Mouse (Mus musculus): Measurements from ENCODE around the gene Ttn. TPM values are rescaled to one million over a fixed set of nuclear protein-coding genes. Genes with fewer than 3 reads are reported as not detected.

Gene Ttn
- polyA plus RNA-seq, 1 experiment from 2014 or later: 0.14 TPM

DNA sequence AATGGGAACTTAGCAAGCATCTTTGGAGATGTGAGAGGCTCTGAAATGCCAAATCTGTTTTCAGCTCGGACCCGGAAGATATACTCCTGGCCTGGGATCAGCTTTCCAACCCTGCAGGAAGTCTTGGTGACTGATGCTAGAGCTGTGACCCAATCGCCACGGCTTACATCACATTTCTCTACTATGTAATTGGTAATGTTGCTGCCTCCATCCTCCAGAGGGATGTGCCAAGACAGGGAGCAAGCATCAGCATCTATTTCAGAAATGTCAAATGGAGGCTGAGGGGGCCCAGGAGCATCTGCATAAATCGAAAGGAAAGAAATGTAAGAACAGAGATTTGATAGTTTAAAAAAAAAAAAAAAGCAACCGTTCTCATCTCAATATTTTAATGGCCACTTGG, 220.2 kb downstream of the Ttn start:
- H3K27me3 ChIP-seq (ENCODE audit: control insufficient read depth, insufficient read depth, low read length): no peaks in the 10 kb centered on the region
- no peak for ATAC-seq (ENCODE audit: insufficient number of reproducible peaks, insufficient read depth, low FRiP score, low read depth)
- no peak overlapping the region for H3K9ac ChIP-seq (replicated peaks; ENCODE audit: low read depth, low read length)
- WGBS: 88% methylated on average over 6 of the region's 6 CpGs
- no peak overlapping the region for H3K4me3 ChIP-seq (ENCODE audit: low read depth, low read length)
- peaks cover 9% of the 10 kb centered on the region; the same call in 1 of the 2 replicates for H3K9me3 ChIP-seq (ENCODE audit: control insufficient read depth, low read depth, low read length)
- no peak overlapping the region for H3K27ac ChIP-seq (ENCODE audit: low read length)
- no peaks in the 10 kb centered on the region for H3K36me3 ChIP-seq (ENCODE audit: control insufficient read depth, insufficient read depth, low read length)
- no peak overlapping the region for H3K4me2 ChIP-seq (replicated peaks; ENCODE audit: low read depth, low read length)
- H3K4me1 ChIP-seq (ENCODE audit: control insufficient read depth, insufficient read depth, low read length): no peaks in the 10 kb centered on the region

GRCm38 (mm10) chr2:76756461-76756860, 225.9 kb downstream of the Ttn start:
- 93% methylated on average over 15 of the region's 15 CpGs for WGBS
- Histone ChIP-seq H3K9ac (replicated peaks; ENCODE audit: low read depth, low read length) (no peak overlapping the region), H3K4me1 (ENCODE audit: control insufficient read depth, insufficient read depth, low read length) (no peaks in the 10 kb centered on the region), H3K36me3 (ENCODE audit: control insufficient read depth, insufficient read depth, low read length) (no peaks in the 10 kb centered on the region), H3K4me2 (replicated peaks; ENCODE audit: low read depth, low read length) (no peak overlapping the region), H3K4me3 (ENCODE audit: low read depth, low read length) (no peak overlapping the region), H3K27me3 (ENCODE audit: control insufficient read depth, insufficient read depth, low read length) (no peaks in the 10 kb centered on the region), H3K9me3 (ENCODE audit: control insufficient read depth, low read depth, low read length) (peaks cover 9% of the 10 kb centered on the region; the same call in 1 of the 2 replicates), H3K27ac (ENCODE audit: low read length) (no peak overlapping the region)
- no peak for ATAC-seq (ENCODE audit: insufficient number of reproducible peaks, insufficient read depth, low FRiP score, low read depth)

- 92% methylated on average over 6 of the region's 6 CpGs for WGBS
- Histone ChIP-seq H3K27ac (ENCODE audit: low read length) (no peak overlapping the region), H3K4me1 (ENCODE audit: control insufficient read depth, insufficient read depth, low read length) (no peaks in the 10 kb centered on the region), H3K4me2 (replicated peaks; ENCODE audit: low read depth, low read length) (no peak overlapping the region), H3K9ac (replicated peaks; ENCODE audit: low read depth, low read length) (no peak overlapping the region), H3K9me3 (ENCODE audit: control insufficient read depth, low read depth, low read length) (no peaks in the 10 kb centered on the region), H3K4me3 (ENCODE audit: low read depth, low read length) (no peak overlapping the region), H3K36me3 (ENCODE audit: control insufficient read depth, insufficient read depth, low read length) (no peaks in the 10 kb centered on the region), H3K27me3 (ENCODE audit: control insufficient read depth, insufficient read depth, low read length) (no peaks in the 10 kb centered on the region)
- ATAC-seq (ENCODE audit: insufficient number of reproducible peaks, insufficient read depth, low FRiP score, low read depth): no peak
Measured at GRCm38 (mm10) chr2:76751993-76752392, 230.4 kb downstream of the Ttn start.

DNA sequence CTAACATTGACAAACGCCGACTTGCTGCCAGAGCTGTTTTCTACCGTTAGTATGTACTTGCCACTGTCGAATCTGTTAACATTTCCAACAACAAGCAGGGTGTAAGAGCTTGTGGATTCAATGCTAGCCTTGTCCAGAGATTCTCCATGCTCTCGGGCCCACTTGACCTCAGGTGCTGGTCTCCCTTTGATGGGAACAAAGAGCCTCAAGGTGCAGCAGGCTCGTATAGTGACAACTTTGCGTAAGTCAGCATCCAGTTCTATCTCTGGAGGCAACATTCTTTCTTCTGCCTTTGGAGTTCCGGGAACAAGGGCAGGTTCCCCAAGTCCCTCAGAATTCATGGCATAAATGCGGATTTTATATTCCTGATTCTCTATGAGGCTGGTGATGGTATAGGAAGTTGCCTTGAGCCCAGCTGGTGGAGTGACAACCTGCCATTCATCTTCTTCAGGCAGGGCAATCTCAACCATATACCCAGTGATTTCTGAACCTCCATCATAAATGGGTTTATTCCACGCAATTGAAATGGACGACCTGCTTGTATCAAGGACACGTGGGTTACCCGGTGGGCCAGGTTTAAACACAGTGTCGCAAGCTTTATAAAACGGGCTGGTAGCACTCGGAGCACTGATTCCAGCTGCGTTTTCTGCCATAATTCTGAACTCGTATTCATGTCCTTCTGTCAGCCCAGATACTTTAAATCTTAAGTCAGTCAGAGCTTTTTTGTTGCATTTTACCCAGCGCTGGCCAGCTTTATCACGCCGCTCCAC, 232.8 kb downstream of the Ttn start:
- ATAC-seq (ENCODE audit: insufficient number of reproducible peaks, insufficient read depth, low FRiP score, low read depth): no peak
- H3K27ac ChIP-seq (ENCODE audit: low read length): no peak overlapping the region
- H3K4me2 ChIP-seq (replicated peaks; ENCODE audit: low read depth, low read length): no peak overlapping the region
- H3K9ac ChIP-seq (replicated peaks; ENCODE audit: low read depth, low read length): no peak overlapping the region
- H3K27me3 ChIP-seq (ENCODE audit: control insufficient read depth, insufficient read depth, low read length): no peaks in the 10 kb centered on the region
- no peak overlapping the region for H3K4me3 ChIP-seq (ENCODE audit: low read depth, low read length)
- WGBS: 92% methylated on average over 21 of the region's 21 CpGs
- no peaks in the 10 kb centered on the region for H3K4me1 ChIP-seq (ENCODE audit: control insufficient read depth, insufficient read depth, low read length)
- H3K9me3 ChIP-seq (ENCODE audit: control insufficient read depth, low read depth, low read length): peaks cover 5% of the 10 kb centered on the region; the same call in 1 of the 2 replicates
- no peaks in the 10 kb centered on the region for H3K36me3 ChIP-seq (ENCODE audit: control insufficient read depth, insufficient read depth, low read length)

GRCm38 (mm10) chr2:76748696-76749095, 233.7 kb downstream of the Ttn start:
- WGBS: 93% methylated on average over 14 of the region's 14 CpGs
- no peaks in the 10 kb centered on the region for H3K4me1 ChIP-seq (ENCODE audit: control insufficient read depth, insufficient read depth, low read length)
- peaks cover 5% of the 10 kb centered on the region; the same call in 1 of the 2 replicates for H3K9me3 ChIP-seq (ENCODE audit: control insufficient read depth, low read depth, low read length)
- H3K27me3 ChIP-seq (ENCODE audit: control insufficient read depth, insufficient read depth, low read length): no peaks in the 10 kb centered on the region
- no peak overlapping the region for H3K9ac ChIP-seq (replicated peaks; ENCODE audit: low read depth, low read length)
- ATAC-seq (ENCODE audit: insufficient number of reproducible peaks, insufficient read depth, low FRiP score, low read depth): no peak
- H3K36me3 ChIP-seq (ENCODE audit: control insufficient read depth, insufficient read depth, low read length): no peaks in the 10 kb centered on the region
- no peak overlapping the region for H3K4me2 ChIP-seq (replicated peaks; ENCODE audit: low read depth, low read length)
- H3K4me3 ChIP-seq (ENCODE audit: low read depth, low read length): no peak overlapping the region
- H3K27ac ChIP-seq (ENCODE audit: low read length): no peak overlapping the region

- Histone ChIP-seq H3K4me3 (ENCODE audit: low read depth, low read length) (no peak overlapping the region), H3K27me3 (ENCODE audit: control insufficient read depth, insufficient read depth, low read length) (no peaks in the 10 kb centered on the region), H3K4me1 (ENCODE audit: control insufficient read depth, insufficient read depth, low read length) (no peaks in the 10 kb centered on the region), H3K4me2 (replicated peaks; ENCODE audit: low read depth, low read length) (no peak overlapping the region), H3K27ac (ENCODE audit: low read length) (no peak overlapping the region), H3K9me3 (ENCODE audit: control insufficient read depth, low read depth, low read length) (no peaks in the 10 kb centered on the region; the same call in 1 of the 2 replicates), H3K9ac (replicated peaks; ENCODE audit: low read depth, low read length) (no peak overlapping the region), H3K36me3 (ENCODE audit: control insufficient read depth, insufficient read depth, low read length) (no peaks in the 10 kb centered on the region)
- 93% methylated on average over 14 of the region's 14 CpGs for whole genome bisulfite sequencing
- ATAC-seq (ENCODE audit: insufficient number of reproducible peaks, insufficient read depth, low FRiP score, low read depth): no peak
Measured at GRCm38 (mm10) chr2:76719650-76720049, 262.7 kb downstream of the Ttn start.

DNA sequence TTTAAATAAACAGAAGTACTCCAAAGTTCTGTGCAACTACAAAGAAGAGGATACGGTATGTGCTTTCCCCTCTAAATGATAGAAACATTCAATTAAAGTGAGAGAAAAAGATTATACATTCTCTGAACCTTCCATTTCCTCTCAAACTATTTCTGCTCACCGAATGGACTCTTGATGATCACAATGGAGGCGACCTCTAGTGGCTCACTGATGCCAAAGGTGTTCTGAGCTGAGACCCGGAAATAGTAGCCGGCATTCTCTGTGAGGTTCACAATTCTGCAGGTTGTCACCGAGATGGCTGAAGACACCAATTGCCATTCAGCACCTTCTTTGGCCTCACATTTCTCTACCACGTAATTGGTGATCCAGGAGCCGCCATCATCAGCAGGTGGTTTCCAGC, 267.4 kb downstream of the Ttn start:
- 65% methylated on average over 8 of the region's 8 CpGs for WGBS
- Histone ChIP-seq H3K9ac (replicated peaks; ENCODE audit: low read depth, low read length) (no peak overlapping the region), H3K27ac (ENCODE audit: low read length) (no peak overlapping the region), H3K36me3 (ENCODE audit: control insufficient read depth, insufficient read depth, low read length) (no peaks in the 10 kb centered on the region), H3K4me3 (ENCODE audit: low read depth, low read length) (no peak overlapping the region), H3K27me3 (ENCODE audit: control insufficient read depth, insufficient read depth, low read length) (no peaks in the 10 kb centered on the region), H3K9me3 (ENCODE audit: control insufficient read depth, low read depth, low read length) (peaks cover 17% of the 10 kb centered on the region; the same call in 1 of the 2 replicates), H3K4me1 (ENCODE audit: control insufficient read depth, insufficient read depth, low read length) (no peaks in the 10 kb centered on the region), H3K4me2 (replicated peaks; ENCODE audit: low read depth, low read length) (no peak overlapping the region)
- ATAC-seq (ENCODE audit: insufficient number of reproducible peaks, insufficient read depth, low FRiP score, low read depth): no peak

DNA sequence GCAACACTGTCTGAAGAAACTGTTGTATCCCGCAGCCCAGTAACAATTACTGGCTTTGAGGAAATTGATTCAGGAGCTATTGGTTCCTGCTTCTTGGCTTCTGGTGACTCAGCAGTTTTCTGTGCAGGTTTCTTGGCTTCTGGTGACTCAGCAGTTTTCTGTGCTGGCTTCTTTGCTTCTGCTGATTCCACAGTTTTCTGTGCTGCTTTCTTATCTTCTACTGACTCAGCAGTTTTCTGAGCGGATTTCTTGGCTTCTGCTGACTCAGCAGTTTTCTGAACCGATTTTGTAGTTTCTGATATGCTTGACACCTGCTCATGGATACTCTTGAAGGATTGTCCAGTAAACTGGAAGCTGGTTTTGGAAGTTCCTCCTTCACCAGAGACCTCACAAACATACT, 273.8 kb downstream of the Ttn start:
- Histone ChIP-seq H3K9ac (replicated peaks; ENCODE audit: low read depth, low read length) (no peak overlapping the region), H3K4me2 (replicated peaks; ENCODE audit: low read depth, low read length) (no peak overlapping the region), H3K9me3 (ENCODE audit: control insufficient read depth, low read depth, low read length) (peaks cover 17% of the 10 kb centered on the region; the same call in 1 of the 2 replicates), H3K4me3 (ENCODE audit: low read depth, low read length) (no peak overlapping the region), H3K27ac (ENCODE audit: low read length) (no peak overlapping the region), H3K27me3 (ENCODE audit: control insufficient read depth, insufficient read depth, low read length) (no peaks in the 10 kb centered on the region), H3K36me3 (ENCODE audit: control insufficient read depth, insufficient read depth, low read length) (no peaks in the 10 kb centered on the region), H3K4me1 (ENCODE audit: control insufficient read depth, insufficient read depth, low read length) (no peaks in the 10 kb centered on the region)
- ATAC-seq (ENCODE audit: insufficient number of reproducible peaks, insufficient read depth, low FRiP score, low read depth): no peak
- WGBS: 84% methylated on average over 3 of the region's 3 CpGs

DNA sequence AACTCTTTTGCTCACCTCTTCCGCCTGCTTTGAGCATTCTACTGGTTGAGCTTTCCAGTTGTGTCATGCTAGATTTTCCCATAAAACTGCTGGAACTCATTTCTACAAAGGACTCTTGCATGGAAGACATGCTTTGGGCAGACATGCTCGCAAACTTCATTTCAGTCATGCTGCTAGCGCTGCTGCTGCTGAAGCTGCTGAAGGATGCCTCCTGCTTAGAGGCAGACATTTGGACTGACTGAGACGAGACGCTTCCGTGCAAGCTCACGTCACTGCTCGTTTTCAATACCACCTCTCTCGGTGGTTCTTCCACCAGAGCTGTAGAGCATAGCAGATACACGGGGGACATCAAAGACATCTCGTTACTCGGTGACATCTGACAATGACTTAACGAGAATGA, 276.7 kb downstream of the Ttn start:
- Histone ChIP-seq H3K36me3 (ENCODE audit: control insufficient read depth, insufficient read depth, low read length) (no peaks in the 10 kb centered on the region), H3K9ac (replicated peaks; ENCODE audit: low read depth, low read length) (no peak overlapping the region), H3K4me1 (ENCODE audit: control insufficient read depth, insufficient read depth, low read length) (no peaks in the 10 kb centered on the region), H3K9me3 (ENCODE audit: control insufficient read depth, low read depth, low read length) (peaks cover 6% of the 10 kb centered on the region; the same call in 1 of the 2 replicates), H3K4me2 (replicated peaks; ENCODE audit: low read depth, low read length) (no peak overlapping the region), H3K4me3 (ENCODE audit: low read depth, low read length) (no peak overlapping the region), H3K27me3 (ENCODE audit: control insufficient read depth, insufficient read depth, low read length) (no peaks in the 10 kb centered on the region), H3K27ac (ENCODE audit: low read length) (no peak overlapping the region)
- WGBS: 92% methylated on average over 13 of the region's 13 CpGs
- no peak for ATAC-seq (ENCODE audit: insufficient number of reproducible peaks, insufficient read depth, low FRiP score, low read depth)
